Mouse (Mus musculus): ENCODE data around the gene Gm9837. TPM values are rescaled to one million over a fixed set of nuclear protein-coding genes. Genes with fewer than 3 reads are reported as not detected.

Gene Gm9837
- total RNA-seq, 1 experiment from 2014 or later = not detected

GRCm38 (mm10) chr11:53486822-53487594 lies 16.7 kb upstream of the Gm9837 start:
- peak; percentile 38 for DNase-seq

GRCm38 (mm10) chr11:53486351-53486750 lies 16.1 kb upstream of the Gm9837 start:
- no peak for DNase-seq

GRCm38 (mm10) chr11:53485719-53486118 lies 15.4 kb upstream of the Gm9837 start:
- no peak for DNase-seq

- DNase-seq = no peak
These were observed 13.0 kb upstream of the Gm9837 start for GRCm38 (mm10) chr11:53483159-53483891.

GRCm38 (mm10) chr11:53481088-53481730 lies 10.9 kb upstream of the Gm9837 start:
- no peak for DNase-seq

- peak; percentile 29 for DNase-seq
These were observed 9.6 kb upstream of the Gm9837 start, which contains the start of the genes Gm9945 and Sowaha for GRCm38 (mm10) chr11:53479783-53480301. Gene Gm9945 (plus strand): TSS chr11:53480166. Gene Sowaha (minus strand): TSS chr11:53480274.

GRCm38 (mm10) chr11:53479171-53479782 lies 9.0 kb upstream of the Gm9837 start:
- DNase-seq = peak; percentile 26

GRCm38 (mm10) chr11:53478383-53479170 lies 8.3 kb upstream of the Gm9837 start:
- DNase-seq = peak; percentile 24

- DNase-seq = no peak
These were observed 7.6 kb upstream of the Gm9837 start for GRCm38 (mm10) chr11:53477833-53478232.

- no peak for DNase-seq
These were observed 5.3 kb upstream of the Gm9837 start for GRCm38 (mm10) chr11:53475620-53476019.

- DNase-seq = no peak
These were observed 2.4 kb upstream of the Gm9837 start for GRCm38 (mm10) chr11:53472709-53473108.

- no peak for DNase-seq
These were observed 848 bp downstream of the Gm9837 start for GRCm38 (mm10) chr11:53469294-53469967.

- DNase-seq = peak; percentile 83
These were observed 3.9 kb downstream of the Gm9837 start for GRCm38 (mm10) chr11:53466231-53466971.

GRCm38 (mm10) chr11:53463551-53464424 lies 6.5 kb downstream of the Gm9837 start:
- peak; percentile 35 for DNase-seq

- DNase-seq = no peak
These were observed 8.6 kb downstream of the Gm9837 start for GRCm38 (mm10) chr11:53461727-53462126.

- DNase-seq = no peak
These were observed 10.1 kb downstream of the Gm9837 start for GRCm38 (mm10) chr11:53460192-53460591.

- no peak for DNase-seq
These were observed 11.3 kb downstream of the Gm9837 start for GRCm38 (mm10) chr11:53458996-53459395.

- no peak for DNase-seq
These were observed 12.8 kb downstream of the Gm9837 start for GRCm38 (mm10) chr11:53457372-53457954.

All from adrenal gland, postnatal 25 days (tissue).